Mouse (Mus musculus) liver, adult 2 months (tissue): ENCODE results near the gene Serpinb5. TPM values are rescaled to one million over a fixed set of nuclear protein-coding genes. Genes with fewer than 3 reads are reported as not detected.
A peak's percentile ranks its signal among the peaks of the same experiment; 100 is the strongest.

Source experiments
- DNase-seq: peaks from one replicate; pipeline ENCODE4 v3.0.0-alpha.2; 2011; ENCODE audit warnings: low read depth, low spot score; ENCODE audit errors: extremely low read depth
- H3K27ac ChIP-seq: fragments of 200-500 bp; replicated peaks from 2 replicates; pipeline ENCODE4 v1.5.1; 2012; ENCODE audit warnings: low read depth, mild to moderate bottlenecking, control low read depth, inconsistent platforms, low read length; ENCODE audit not compliant: insufficient read depth
- H3K27me3 ChIP-seq: fragments of 200-500 bp; 2 replicates; pipeline ENCODE4 v1.6.1; 2012; ENCODE audit warnings: mild to moderate bottlenecking, moderate library complexity, low read length, inconsistent platforms; ENCODE audit not compliant: control insufficient read depth, insufficient read depth
- H3K36me3 ChIP-seq: fragments of 200-500 bp; 2 replicates; pipeline ENCODE4 v1.6.1; 2012; ENCODE audit warnings: low read length, inconsistent platforms; ENCODE audit not compliant: control insufficient read depth, insufficient read depth
- H3K4me1 ChIP-seq: fragments of 200-500 bp; 2 replicates; pipeline ENCODE4 v1.6.1; 2011; ENCODE audit warnings: low read length; ENCODE audit not compliant: control insufficient read depth, insufficient read depth
- H3K4me3 ChIP-seq: fragments of 200-500 bp; 2 replicates; pipeline ENCODE4 v1.5.1; 2011; ENCODE audit warnings: low read depth, mild to moderate bottlenecking, control low read depth, low read length, moderate library complexity; ENCODE audit not compliant: insufficient read depth
- H3K79me2 ChIP-seq: fragments of 200-500 bp; 2 replicates; pipeline ENCODE4 v1.6.1; 2012; ENCODE audit warnings: inconsistent platforms, mild to moderate bottlenecking, low read length, moderate library complexity; ENCODE audit not compliant: control insufficient read depth, insufficient read depth
- H3K9ac ChIP-seq: fragments of 200-500 bp; 2 replicates; pipeline ENCODE4 v1.6.1; 2012; ENCODE audit warnings: low read depth, mild to moderate bottlenecking, control low read depth, inconsistent platforms, low read length
- CTCF ChIP-seq: fragments of 200-500 bp; IDR thresholded peaks from 2 replicates; pipeline ENCODE4 v1.5.1; 2011; ENCODE audit warnings: low read depth, low read length, control low read depth
- POLR2A ChIP-seq: fragments of 200-500 bp; IDR thresholded peaks from 2 replicates; pipeline ENCODE4 v1.6.1; 2011; ENCODE audit warnings: low read length, control low read depth; ENCODE audit not compliant: insufficient read depth; ENCODE audit errors: extremely low read depth
- WGBS: fragments of 180-500 bp; shearing (Covaris S2); methylation state at CpG from one replicate; pipeline ENCODE4 v1.1.7; 2018; 5-methylcytosine and 5-hydroxymethylcytosine counted together
- polyA plus RNA-seq: library from polyadenylated mRNA; depleted of rRNA; stranded (reverse); fragments of >200 nt; gene quantifications from 2 replicates; pipeline ENCODE4 v1.2.3, GENCODE M21; 2012; rRNA removed
- total RNA-seq: library from RNA; depleted of rRNA; stranded (reverse); fragments of >200 nt; gene quantifications from 2 replicates; pipeline ENCODE4 v1.2.3, GENCODE M21; 2014; rRNA removed

Gene Serpinb5
- total and polyA plus RNA-seq, 2 experiments, result not detected

DNA sequence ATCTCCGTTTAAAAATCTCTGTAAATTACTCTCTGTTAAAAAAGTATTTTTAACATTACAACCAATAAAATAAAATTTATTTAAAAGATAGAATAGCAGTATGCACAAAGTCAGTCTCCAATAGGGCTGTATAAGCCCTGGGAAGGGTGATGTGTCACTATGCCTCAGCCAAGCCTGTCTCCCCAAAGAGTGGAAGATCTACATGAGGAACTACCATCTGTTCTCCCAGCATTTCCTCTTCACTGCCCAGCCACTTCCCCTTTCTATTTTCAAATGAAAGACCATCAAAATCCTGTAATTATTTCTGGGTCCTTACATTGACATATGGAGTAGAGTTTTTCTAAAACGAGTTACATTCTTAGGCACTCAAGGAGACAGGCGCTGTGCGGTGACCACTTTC is 71.0 kb downstream of the Serpinb5 start:
- H3K36me3 ChIP-seq, result no peaks in the 10 kb centered on the region
- 69% methylated on average over 4 of the region's 4 CpGs for WGBS
- no peak overlapping the region for H3K4me3 ChIP-seq
- H3K9ac ChIP-seq, result no peak overlapping the region
- TF ChIP-seq POLR2A (no peak), CTCF (no peak)
- peak; percentile 14 for DNase-seq
- no peaks in the 10 kb centered on the region for H3K4me1 ChIP-seq
- H3K27ac ChIP-seq, result no peak overlapping the region
- H3K79me2 ChIP-seq, result no peaks in the 10 kb centered on the region
- no peaks in the 10 kb centered on the region for H3K27me3 ChIP-seq

Other genes with a start within 250 kb of the Serpinb5 start
- gene Bcl2, start 146.9 kb upstream of the Serpinb5 start, total RNA-seq, result 1.5 and 2.0 TPM in 2 replicates
- 0.26 and 0.35 TPM in 2 replicates for gene Bcl2, start 146.9 kb upstream of the Serpinb5 start, polyA plus RNA-seq
- gene Kdsr, start 101.4 kb upstream of the Serpinb5 start, total RNA-seq, result 10.4 and 11.4 TPM in 2 replicates
- gene Kdsr, start 101.4 kb upstream of the Serpinb5 start, polyA plus RNA-seq, result 10.3 and 10.5 TPM in 2 replicates
- 36.4 and 37.8 TPM in 2 replicates for gene Vps4b, start 64.4 kb upstream of the Serpinb5 start, total RNA-seq
- 10.5 and 10.7 TPM in 2 replicates for gene Vps4b, start 64.4 kb upstream of the Serpinb5 start, polyA plus RNA-seq
- gene Serpinb12, start 73.3 kb downstream of the Serpinb5 start, total RNA-seq, result not detected in 2 replicates
- gene Serpinb12, start 73.3 kb downstream of the Serpinb5 start, polyA plus RNA-seq, result not detected in 2 replicates
- gene Serpinb13, start 119.8 kb downstream of the Serpinb5 start, total RNA-seq, result not detected in 2 replicates
- not detected in 2 replicates for gene Serpinb13, start 119.8 kb downstream of the Serpinb5 start, polyA plus RNA-seq
- gene Serpinb3a, start 191.1 kb downstream of the Serpinb5 start, total RNA-seq, result not detected in 2 replicates
- not detected in 2 replicates for gene Serpinb3a, start 191.1 kb downstream of the Serpinb5 start, polyA plus RNA-seq
- gene Serpinb3d, start 222.3 kb downstream of the Serpinb5 start, total RNA-seq, result not detected in 2 replicates
- gene Serpinb3d, start 222.3 kb downstream of the Serpinb5 start, polyA plus RNA-seq, result not detected in 2 replicates